9 mouse cellular contexts compared by ENCODE assay signal in the genomic region with DNA sequence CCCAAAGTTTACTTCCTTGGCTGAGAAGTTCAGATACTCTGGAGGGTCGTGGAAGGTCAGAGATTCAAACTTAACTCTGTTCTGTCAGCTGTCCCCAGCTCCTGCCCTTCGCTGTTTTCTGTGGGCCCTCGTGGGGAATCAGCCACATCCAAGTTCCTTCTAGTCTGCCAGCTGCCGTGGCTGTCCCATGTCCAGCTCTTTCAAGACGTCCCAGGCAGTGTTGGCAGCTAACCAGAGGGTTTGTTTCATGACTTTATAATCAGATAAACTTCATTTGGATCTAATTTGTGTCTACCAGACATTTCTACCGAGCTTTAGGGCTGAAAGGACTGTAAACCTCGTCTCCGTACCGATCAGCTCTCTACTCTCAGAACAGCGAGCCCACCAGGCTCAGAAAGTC.
A peak's percentile ranks its signal among the peaks of the same experiment; 100 is the strongest.
DNase-seq lines count a peak whose midpoint lies in the region; ATAC-seq and TF ChIP-seq lines count a peak whose summit lies in the region.
"Had no signal": no experiment of that assay in that cellular context is flagged by ENCODE, and none has a peak within 500 bp of the region (broad histone marks: within the 10 kb centered on the region; RNA-seq: fewer than 3 reads in every experiment).

No protein-coding gene starts in this region.

- no peak overlapping the region for H3K4me3 ChIP-seq in hindbrain, embryonic 12.5 days
- H3K4me3 ChIP-seq in hindbrain, embryonic 11.5 days (ENCODE audit: low read depth, low read length) = no peak overlapping the region
- H3K4me3 ChIP-seq in hindbrain, embryonic 15.5 days = no peak overlapping the region

- no peak for TF ChIP-seq CTCF in brain, embryonic 14.5 days (IDR thresholded peaks at IDR 0.05; ENCODE audit: borderline replicate concordance, extremely low read depth, insufficient read depth, insufficient read length)

- 68% methylated on average over 10 of the region's 10 CpGs for WGBS in hindbrain, embryonic 12.5 days
- WGBS in hindbrain, embryonic 11.5 days = 81% methylated on average over 10 of the region's 10 CpGs
- 51% methylated on average over 10 of the region's 10 CpGs for WGBS in hindbrain, embryonic 15.5 days

- no peaks in the 10 kb centered on the region for H3K36me3 ChIP-seq in hindbrain, embryonic 12.5 days
- H3K36me3 ChIP-seq in hindbrain, embryonic 11.5 days (ENCODE audit: control insufficient read depth, insufficient read depth, low read length) = no peaks in the 10 kb centered on the region
- no peaks in the 10 kb centered on the region for H3K36me3 ChIP-seq in hindbrain, embryonic 15.5 days
- H3K36me3 ChIP-seq: G1E had no signal

- H3K4me1 ChIP-seq in hindbrain, embryonic 12.5 days = peaks cover 41% of the 10 kb centered on the region
- no peaks in the 10 kb centered on the region for H3K4me1 ChIP-seq in hindbrain, embryonic 11.5 days (replicated peaks; ENCODE audit: control insufficient read depth, insufficient read depth, low read length)
- peaks cover 39% of the 10 kb centered on the region for H3K4me1 ChIP-seq in hindbrain, embryonic 15.5 days (replicated peaks)

- no peak for TF ChIP-seq POLR2A in brain, embryonic 14.5 days (IDR thresholded peaks at IDR 0.05; ENCODE audit: borderline replicate concordance, extremely low read depth, insufficient read depth, insufficient read length, poor library complexity, severe bottlenecking)

- H3K4me2 ChIP-seq in hindbrain, embryonic 12.5 days (replicated peaks) = no peak overlapping the region
- H3K4me2 ChIP-seq in hindbrain, embryonic 11.5 days (replicated peaks; ENCODE audit: low read depth, low read length) = no peak overlapping the region
- no peak overlapping the region for H3K4me2 ChIP-seq in hindbrain, embryonic 15.5 days

- H3K9ac ChIP-seq in hindbrain, embryonic 12.5 days = no peak overlapping the region
- no peak overlapping the region for H3K9ac ChIP-seq in hindbrain, embryonic 11.5 days (ENCODE audit: low read depth, low read length)
- H3K9ac ChIP-seq in hindbrain, embryonic 15.5 days = no peak overlapping the region

- H3K27ac ChIP-seq in hindbrain, embryonic 12.5 days = peak overlapping the region; percentile 23; the same call in 1 of the 2 replicates
- H3K27ac ChIP-seq in hindbrain, embryonic 11.5 days (ENCODE audit: low read depth, low read length) = no peak overlapping the region
- H3K27ac ChIP-seq in hindbrain, embryonic 15.5 days (replicated peaks) = peak overlapping the region; percentile 13; the same call in 1 of the 2 replicates

- no peaks in the 10 kb centered on the region for H3K27me3 ChIP-seq in hindbrain, embryonic 12.5 days
- no peaks in the 10 kb centered on the region for H3K27me3 ChIP-seq in hindbrain, embryonic 11.5 days (ENCODE audit: control insufficient read depth, insufficient read depth, low read length)
- H3K27me3 ChIP-seq in hindbrain, embryonic 15.5 days = no peaks in the 10 kb centered on the region

- ATAC-seq in hindbrain, embryonic 12.5 days (ENCODE audit: low FRiP score) = no peak
- ATAC-seq in hindbrain, embryonic 11.5 days (ENCODE audit: low FRiP score) = no peak
- ATAC-seq in hindbrain, embryonic 15.5 days (ENCODE audit: low FRiP score, low read depth) = no peak

- no peak for DNase-seq in hindbrain, embryonic 11.5 days (ENCODE audit: low spot score)
- DNase-seq in brain, embryonic 14.5 days (ENCODE audit: low read depth) = peak; percentile 63
- peak; percentile 15 for DNase-seq in lung, postnatal 25 days (ENCODE audit: low spot score)
- no peak for DNase-seq in spleen, postnatal 4 days (ENCODE audit: low spot score in 2 of 2)
- no peak for DNase-seq in right cerebral cortex, postnatal 36 days (ENCODE audit: low spot score in 2 of 2)
- DNase-seq: spleen, adult 18-20 months had no signal

- H3K9me3 ChIP-seq in hindbrain, embryonic 12.5 days (replicated peaks) = no peaks in the 10 kb centered on the region
- no peaks in the 10 kb centered on the region for H3K9me3 ChIP-seq in hindbrain, embryonic 11.5 days (ENCODE audit: control insufficient read depth, low read length)
- no peaks in the 10 kb centered on the region for H3K9me3 ChIP-seq in hindbrain, embryonic 15.5 days

Comparison
In these comparisons a context has a peak if more than half of its experiments do, and no peak if none do; other contexts are left out.
1. DNase-seq: peak in brain, embryonic 14.5 days (single experiment) and lung, postnatal 25 days (single experiment); none in hindbrain, embryonic 11.5 days (single experiment), spleen, postnatal 4 days (0 of 2) and right cerebral cortex, postnatal 36 days (0 of 2).